Mouse (Mus musculus): ENCODE measurements around the gene Eif4e1b. TPM values are rescaled to one million over a fixed set of nuclear protein-coding genes. Genes with fewer than 3 reads are reported as not detected.
A peak's percentile ranks its signal among the peaks of the same experiment; 100 is the strongest.
"Not testable (repeated sequence)": the region's sequence is repeated elsewhere in the genome, so short reads cannot be mapped to it uniquely, and the experiment has no call there.

The Eif4e1b gene
- total and polyA plus RNA-seq, 3 experiments: not detected

GRCm38 (mm10) chr13:54765281-54766191, 18.3 kb upstream of the Eif4e1b start:
- H3K36me3 ChIP-seq (ENCODE audit: control insufficient read depth, insufficient read depth, low read length): no peaks in the 10 kb centered on the region
- DNase-seq: no peak
- H3K4me3 ChIP-seq: no peak overlapping the region
- 5% methylated on average over 44 of the region's 44 CpGs for WGBS
- TF ChIP-seq EP300 (IDR thresholded peaks at IDR 0.05; ENCODE audit: insufficient read depth, low read depth, low read length) (no peak), POLR2A (IDR thresholded peaks at IDR 0.05; ENCODE audit: insufficient read depth, low read depth, low read length) (no peak), CTCF (IDR thresholded peaks at IDR 0.05) (no peak)
- no peaks in the 10 kb centered on the region for H3K4me1 ChIP-seq (ENCODE audit: control insufficient read depth, insufficient read depth, low read length)
- H3K79me2 ChIP-seq (replicated peaks; ENCODE audit: control insufficient read depth, insufficient read depth, low read length): no peaks in the 10 kb centered on the region
- H3K9ac ChIP-seq (ENCODE audit: low read depth, low read length): no peak overlapping the region
- H3K27me3 ChIP-seq (ENCODE audit: control insufficient read depth, insufficient read depth, low read length): peaks cover 9% of the 10 kb centered on the region; the same call in 1 of the 2 replicates
- intact Hi-C loops (cut with DNase I): no loop called here
- no peak overlapping the region for H3K27ac ChIP-seq

- TF ChIP-seq EP300 (IDR thresholded peaks at IDR 0.05; ENCODE audit: insufficient read depth, low read depth, low read length) (no peak), CTCF (IDR thresholded peaks at IDR 0.05) (peak; percentile 75), POLR2A (IDR thresholded peaks at IDR 0.05; ENCODE audit: insufficient read depth, low read depth, low read length) (no peak)
- Histone ChIP-seq H3K9ac (ENCODE audit: low read depth, low read length) (no peak within 1 kb of the TSS), H3K27ac (no peak within 1 kb of the TSS), H3K4me3 (no peak within 1 kb of the TSS), H3K4me1 (ENCODE audit: control insufficient read depth, insufficient read depth, low read length) (no peaks in the 10 kb centered on the region), H3K27me3 (ENCODE audit: control insufficient read depth, insufficient read depth, low read length) (peaks cover 9% of the 10 kb centered on the region; the same call in 1 of the 2 replicates), H3K36me3 (ENCODE audit: control insufficient read depth, insufficient read depth, low read length) (no peaks in the 10 kb centered on the region), H3K79me2 (replicated peaks; ENCODE audit: control insufficient read depth, insufficient read depth, low read length) (no peaks in the 10 kb centered on the region)
- DNase-seq: peak; percentile 34 to 57
- intact Hi-C loops (cut with DNase I): no loop called here
- 3% methylated on average over 35 of the region's 35 CpGs for WGBS
These were observed 17.5 kb upstream of the Eif4e1b start, which contains the start of gene Sncb for GRCm38 (mm10) chr13:54766192-54766768. Sncb (minus strand) TSS chr13:54766595.

- no peak for DNase-seq
- Histone ChIP-seq H3K27ac (no peak overlapping the region), H3K4me1 (ENCODE audit: control insufficient read depth, insufficient read depth, low read length) (no peaks in the 10 kb centered on the region), H3K27me3 (ENCODE audit: control insufficient read depth, insufficient read depth, low read length) (peaks cover 9% of the 10 kb centered on the region; the same call in 1 of the 2 replicates), H3K9ac (ENCODE audit: low read depth, low read length) (no peak overlapping the region), H3K36me3 (ENCODE audit: control insufficient read depth, insufficient read depth, low read length) (no peaks in the 10 kb centered on the region), H3K79me2 (replicated peaks; ENCODE audit: control insufficient read depth, insufficient read depth, low read length) (no peaks in the 10 kb centered on the region), H3K4me3 (no peak overlapping the region)
- intact Hi-C loops (cut with DNase I): no loop called here
- TF ChIP-seq EP300 (IDR thresholded peaks at IDR 0.05; ENCODE audit: insufficient read depth, low read depth, low read length) (no peak), CTCF (IDR thresholded peaks at IDR 0.05) (no peak), POLR2A (IDR thresholded peaks at IDR 0.05; ENCODE audit: insufficient read depth, low read depth, low read length) (no peak)
- WGBS: 81% methylated on average over 4 of the region's 4 CpGs
These were observed 16.8 kb upstream of the Eif4e1b start for GRCm38 (mm10) chr13:54767012-54767411.

- 55% methylated on average over 3 of the region's 3 CpGs for WGBS
- no peaks in the 10 kb centered on the region for H3K4me1 ChIP-seq (ENCODE audit: control insufficient read depth, insufficient read depth, low read length)
- no peaks in the 10 kb centered on the region for H3K79me2 ChIP-seq (replicated peaks; ENCODE audit: control insufficient read depth, insufficient read depth, low read length)
- H3K27me3 ChIP-seq (ENCODE audit: control insufficient read depth, insufficient read depth, low read length): no peaks in the 10 kb centered on the region
- H3K27ac ChIP-seq: no peak overlapping the region
- DNase-seq: peak in 1 of 2 experiments; percentile 23
- intact Hi-C loops (cut with DNase I): no loop called here
- no peak overlapping the region for H3K9ac ChIP-seq (ENCODE audit: low read depth, low read length)
- TF ChIP-seq POLR2A (IDR thresholded peaks at IDR 0.05; ENCODE audit: insufficient read depth, low read depth, low read length): no peak
- no peak for TF ChIP-seq CTCF (IDR thresholded peaks at IDR 0.05)
- no peak for TF ChIP-seq EP300 (IDR thresholded peaks at IDR 0.05; ENCODE audit: insufficient read depth, low read depth, low read length)
- H3K4me3 ChIP-seq: no peak overlapping the region
- no peaks in the 10 kb centered on the region for H3K36me3 ChIP-seq (ENCODE audit: control insufficient read depth, insufficient read depth, low read length)
These were observed 3.2 kb upstream of the Eif4e1b start for GRCm38 (mm10) chr13:54780592-54780991.

GRCm38 (mm10) chr13:54781086-54781485, 2.7 kb upstream of the Eif4e1b start:
- Histone ChIP-seq H3K36me3 (ENCODE audit: control insufficient read depth, insufficient read depth, low read length) (no peaks in the 10 kb centered on the region), H3K4me3 (no peak overlapping the region), H3K4me1 (ENCODE audit: control insufficient read depth, insufficient read depth, low read length) (no peaks in the 10 kb centered on the region), H3K79me2 (replicated peaks; ENCODE audit: control insufficient read depth, insufficient read depth, low read length) (no peaks in the 10 kb centered on the region), H3K9ac (ENCODE audit: low read depth, low read length) (no peak overlapping the region), H3K27me3 (ENCODE audit: control insufficient read depth, insufficient read depth, low read length) (no peaks in the 10 kb centered on the region), H3K27ac (no peak overlapping the region)
- no peak for DNase-seq
- intact Hi-C loops (cut with DNase I): no loop called here
- 86% methylated on average over 3 of the region's 3 CpGs for WGBS
- no peak for TF ChIP-seq CTCF (IDR thresholded peaks at IDR 0.05)
- TF ChIP-seq POLR2A (IDR thresholded peaks at IDR 0.05; ENCODE audit: insufficient read depth, low read depth, low read length): no peak
- no peak for TF ChIP-seq EP300 (IDR thresholded peaks at IDR 0.05; ENCODE audit: insufficient read depth, low read depth, low read length)

GRCm38 (mm10) chr13:54783235-54783634, 563 bp upstream of the Eif4e1b start:
- Histone ChIP-seq H3K4me3 (no peak overlapping the region), H3K27ac (no peak overlapping the region), H3K79me2 (replicated peaks; ENCODE audit: control insufficient read depth, insufficient read depth, low read length) (no peaks in the 10 kb centered on the region), H3K9ac (ENCODE audit: low read depth, low read length) (no peak overlapping the region), H3K27me3 (ENCODE audit: control insufficient read depth, insufficient read depth, low read length) (no peaks in the 10 kb centered on the region), H3K36me3 (ENCODE audit: control insufficient read depth, insufficient read depth, low read length) (no peaks in the 10 kb centered on the region), H3K4me1 (ENCODE audit: control insufficient read depth, insufficient read depth, low read length) (no peaks in the 10 kb centered on the region)
- intact Hi-C loops (cut with DNase I): no loop called here
- TF ChIP-seq CTCF (IDR thresholded peaks at IDR 0.05) (no peak), POLR2A (IDR thresholded peaks at IDR 0.05; ENCODE audit: insufficient read depth, low read depth, low read length) (no peak), EP300 (IDR thresholded peaks at IDR 0.05; ENCODE audit: insufficient read depth, low read depth, low read length) (no peak)
- WGBS: 42% methylated on average over 2 of the region's 2 CpGs
- DNase-seq: no peak

- H3K4me1 ChIP-seq (ENCODE audit: control insufficient read depth, insufficient read depth, low read length); H3K79me2 ChIP-seq (replicated peaks; ENCODE audit: control insufficient read depth, insufficient read depth, low read length); H3K9ac ChIP-seq (ENCODE audit: low read depth, low read length); H3K27me3 ChIP-seq (ENCODE audit: control insufficient read depth, insufficient read depth, low read length); H3K27ac ChIP-seq; H3K36me3 ChIP-seq (ENCODE audit: control insufficient read depth, insufficient read depth, low read length); intact Hi-C loops (cut with DNase I); H3K4me3 ChIP-seq; DNase-seq: not testable (repeated sequence)
- WGBS: 17% methylated on average over 2 of the region's 2 CpGs
These were observed 3.8 kb downstream of the Eif4e1b start for GRCm38 (mm10) chr13:54787591-54787990.
